Mouse (Mus musculus) ovary, adult 18-20 months (tissue): ENCODE data around the gene Rspry1.

Source experiments
- DNase-seq: peaks from one replicate; pipeline ENCODE4 v3.0.0; 2022; ENCODE audit warnings: low spot score, mixed read lengths

Gene Rspry1

DNA sequence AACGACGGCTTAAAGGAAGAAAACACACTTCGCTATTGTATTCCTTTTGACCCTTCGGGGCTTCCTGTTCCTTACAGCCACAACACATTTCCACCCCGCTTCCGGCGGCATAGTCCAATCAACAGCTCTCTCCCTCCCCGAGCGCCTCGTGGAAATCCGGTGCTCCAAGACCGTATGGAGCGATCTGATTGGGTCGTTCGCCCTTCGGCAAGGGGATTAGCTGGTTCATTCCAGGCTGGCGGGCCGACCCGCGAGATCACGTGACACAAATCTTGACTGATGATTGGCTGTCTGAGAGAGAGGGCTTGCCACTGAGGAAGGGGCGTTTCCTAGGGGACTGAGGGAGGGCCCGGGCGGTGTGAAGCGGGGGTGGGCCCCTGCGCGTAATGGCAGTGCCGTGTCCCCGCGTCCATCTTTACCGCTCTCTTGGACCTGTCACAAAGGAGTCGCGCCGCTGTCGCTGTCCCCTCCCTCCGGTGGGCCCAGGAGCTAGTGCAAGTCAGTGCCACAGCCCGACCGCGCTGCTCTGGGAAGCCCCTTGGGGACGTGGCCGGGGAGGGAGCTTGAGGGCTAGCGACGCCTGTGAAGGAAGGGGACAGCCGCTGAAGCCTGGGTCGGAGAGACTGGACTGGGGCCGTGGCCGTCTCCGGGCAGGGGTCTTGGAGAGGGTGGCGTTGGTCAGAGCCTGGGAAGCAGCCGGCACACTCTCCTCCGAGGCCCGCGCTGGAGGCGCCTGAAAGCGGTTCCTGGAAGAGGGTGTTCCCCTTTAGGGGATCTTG lies at the start of gene Rspry1, which contains the start of gene Fam192a:
TSS of gene Rspry1 (plus strand) at position 331 of the 779 bp plus-strand sequence.
TSS of gene Fam192a (minus strand) at position 391 of the 779 bp plus-strand sequence.
- DNase-seq, result peak; percentile 100

DNA sequence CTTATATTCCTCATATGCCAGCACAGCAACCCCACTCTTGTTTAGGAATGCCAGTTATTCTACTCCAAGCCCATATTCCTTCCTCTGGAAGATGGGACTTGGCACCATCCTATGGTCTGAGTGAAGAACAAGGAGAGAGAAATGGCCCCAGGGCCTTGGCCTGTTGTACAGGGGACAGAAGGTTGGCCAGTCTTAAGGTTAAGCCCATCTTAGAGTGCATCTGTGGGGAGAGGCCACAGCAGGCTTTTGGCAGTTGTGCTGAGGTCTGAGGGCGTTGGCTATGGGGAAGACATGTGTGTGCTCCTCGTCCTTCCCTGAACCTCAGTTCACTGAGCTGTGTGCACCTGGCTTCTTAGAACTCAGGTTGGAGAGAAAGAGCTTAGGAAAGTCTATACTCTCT lies 49.0 kb upstream of the Rspry1 start:
- DNase-seq, result no peak

DNA sequence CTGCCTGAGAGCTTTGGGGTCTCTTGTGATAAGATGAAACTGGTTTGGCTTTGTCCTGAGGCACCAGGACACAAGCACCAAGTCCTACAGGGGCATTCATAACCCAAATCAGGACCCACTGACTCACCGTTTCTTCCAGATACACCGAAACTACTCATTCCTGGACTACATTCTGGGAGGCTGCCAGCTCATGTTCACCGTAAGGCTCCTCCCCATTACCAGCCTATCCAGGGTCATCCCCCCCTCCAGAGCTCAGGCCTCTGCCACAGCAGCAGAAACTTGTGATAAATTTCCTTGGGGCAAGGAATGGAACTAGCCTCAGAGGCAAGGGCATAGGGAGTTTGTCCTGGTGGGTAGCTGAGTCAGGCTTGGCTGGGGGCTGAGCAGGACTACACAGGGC lies 44.5 kb upstream of the Rspry1 start:
- DNase-seq, result peak; percentile 34

DNA sequence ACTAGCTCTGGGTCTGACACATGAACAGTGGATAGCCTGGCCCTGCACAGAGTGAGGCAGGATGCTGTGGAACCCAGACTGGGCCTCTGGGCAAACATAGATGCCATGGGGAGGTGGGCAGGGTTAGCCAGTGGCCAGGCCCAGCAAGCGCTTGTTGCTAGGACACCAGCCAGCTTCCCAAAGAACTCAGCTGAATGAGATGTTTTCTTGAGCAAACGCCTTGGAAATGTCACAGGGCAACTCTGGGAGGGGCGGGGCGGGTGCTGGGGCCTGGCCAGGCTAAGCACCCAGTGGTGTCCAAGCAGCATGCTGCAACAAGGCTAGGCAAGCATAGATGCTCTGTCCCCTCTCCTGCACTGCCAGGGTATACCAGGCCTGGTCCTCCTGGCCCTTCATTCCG lies 40.5 kb upstream of the Rspry1 start:
- DNase-seq, result no peak

DNA sequence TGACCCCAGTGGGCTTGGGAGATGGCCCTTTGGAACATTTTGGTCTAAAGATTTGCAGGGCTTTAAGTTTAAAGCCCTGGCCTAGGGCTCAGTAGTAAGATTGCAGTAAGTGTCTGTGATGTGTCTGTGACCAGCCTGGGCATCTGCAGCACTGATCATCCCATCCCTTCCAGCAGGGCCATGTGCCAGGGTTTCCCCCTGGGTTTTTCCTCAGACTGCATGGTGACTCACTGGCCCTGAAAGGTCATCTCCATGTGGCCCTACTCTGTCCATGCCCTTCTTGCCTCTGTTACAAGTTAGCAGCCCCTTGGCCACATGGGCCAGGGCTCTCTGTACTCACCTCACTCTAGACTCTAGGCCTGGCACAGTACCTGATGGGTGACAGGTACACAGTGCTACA lies 37.3 kb upstream of the Rspry1 start:
- no peak for DNase-seq

DNA sequence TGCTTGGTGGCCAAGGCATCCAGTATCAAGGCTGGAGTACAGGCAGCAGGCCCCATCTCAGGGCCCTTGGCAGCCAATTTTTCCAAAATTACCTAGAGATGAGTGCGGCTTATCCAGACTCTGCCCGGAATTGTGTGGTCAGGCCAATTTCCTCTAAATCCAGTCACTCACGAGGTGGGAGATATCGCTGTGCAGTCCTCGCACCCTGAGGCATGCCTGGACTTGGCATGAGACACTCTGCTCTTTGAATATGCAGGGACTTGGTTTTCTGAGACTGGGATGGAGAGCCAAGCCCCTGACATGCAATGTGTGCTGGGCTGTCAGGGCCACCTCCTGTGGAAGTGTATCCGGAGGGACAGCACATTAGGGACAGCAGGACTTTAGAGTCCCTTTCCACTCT lies 35.7 kb upstream of the Rspry1 start:
- DNase-seq, result no peak

DNA sequence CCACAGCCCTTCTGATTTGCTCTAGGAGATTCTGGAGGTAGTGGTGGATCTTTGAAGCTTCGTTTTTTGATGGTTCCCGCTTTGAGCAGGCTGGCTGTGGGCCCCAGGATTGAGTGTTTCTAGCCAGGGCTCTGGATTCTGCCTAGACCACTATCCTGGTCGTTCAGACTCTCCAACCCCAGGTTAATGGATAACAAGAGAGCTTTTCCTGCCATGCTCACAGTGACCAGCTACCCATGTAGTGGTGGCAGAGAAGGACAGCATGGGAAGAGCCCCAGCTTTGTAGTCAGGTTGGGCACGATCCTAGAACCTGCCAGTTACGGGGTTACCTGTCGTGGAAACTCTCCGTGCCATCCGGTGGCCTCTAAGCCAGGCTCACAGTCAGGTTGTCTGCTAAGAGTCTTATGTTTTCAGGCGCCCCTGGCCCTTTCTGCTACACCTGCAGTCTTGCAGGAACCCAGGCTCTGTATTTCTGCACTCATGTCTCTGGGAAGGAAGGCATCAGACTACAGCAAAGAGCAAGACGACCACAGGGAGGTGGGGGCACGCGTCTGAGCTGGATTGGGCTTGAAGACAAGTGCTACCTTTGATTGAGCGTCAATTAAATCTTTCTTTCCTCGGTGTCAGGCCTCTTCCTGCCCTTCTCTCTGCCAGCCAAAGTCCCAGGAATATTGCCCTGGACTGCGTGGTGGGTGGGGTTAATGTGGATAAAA lies 35.1 kb upstream of the Rspry1 start:
- no peak for DNase-seq

DNA sequence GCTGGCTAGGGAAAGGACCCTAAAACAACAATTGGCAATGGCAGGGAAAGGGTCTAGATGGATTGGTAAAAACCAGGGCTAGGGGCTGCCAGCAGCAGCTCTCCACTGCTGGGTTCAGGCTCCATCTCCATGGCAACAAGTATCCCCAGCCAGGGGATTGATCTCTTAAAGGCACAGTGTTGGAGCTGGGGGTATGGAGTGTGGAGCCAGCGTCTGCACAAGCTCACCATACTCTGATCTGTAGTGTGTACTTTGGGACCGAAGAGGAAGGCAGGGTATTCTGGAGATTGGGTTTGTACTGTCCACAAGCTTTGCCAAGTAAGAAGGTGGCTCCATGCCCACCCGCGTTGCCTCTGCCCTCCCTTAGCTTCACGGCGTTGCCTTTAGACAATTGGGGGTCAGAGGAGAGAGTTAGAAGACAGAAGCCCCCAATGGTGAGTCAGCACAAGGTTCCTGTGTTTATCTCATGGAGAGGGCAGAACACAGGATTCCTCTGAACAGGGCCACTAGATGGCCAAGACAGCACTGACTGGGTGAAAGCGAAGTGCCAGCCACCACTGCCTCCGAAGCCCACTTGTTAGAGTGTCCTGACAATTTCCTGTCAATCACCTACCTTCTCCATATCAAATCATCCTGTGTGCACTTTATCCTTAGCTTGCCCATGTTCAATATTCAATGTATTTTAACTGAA lies 34.4 kb upstream of the Rspry1 start:
- DNase-seq, result no peak

DNA sequence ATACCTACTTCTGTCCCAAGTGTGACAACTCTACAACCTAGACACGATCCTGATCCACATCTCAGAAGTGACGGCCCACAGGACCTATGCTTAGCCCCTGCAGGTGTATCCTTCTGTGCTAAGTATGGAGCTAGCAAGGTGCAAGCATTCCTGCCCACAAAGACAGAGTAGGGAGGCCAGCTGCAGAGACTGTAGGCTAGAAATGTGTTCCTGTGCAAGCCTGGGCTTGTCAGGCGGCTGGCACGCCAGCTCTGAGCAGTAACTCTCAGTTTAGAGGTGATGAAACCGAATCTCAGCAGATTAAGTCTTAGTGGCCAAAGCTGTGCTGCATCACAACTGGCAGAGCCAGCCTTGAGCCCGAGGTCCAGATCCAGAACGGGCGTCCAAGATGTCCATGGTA lies 33.6 kb upstream of the Rspry1 start:
- DNase-seq, result no peak

DNA sequence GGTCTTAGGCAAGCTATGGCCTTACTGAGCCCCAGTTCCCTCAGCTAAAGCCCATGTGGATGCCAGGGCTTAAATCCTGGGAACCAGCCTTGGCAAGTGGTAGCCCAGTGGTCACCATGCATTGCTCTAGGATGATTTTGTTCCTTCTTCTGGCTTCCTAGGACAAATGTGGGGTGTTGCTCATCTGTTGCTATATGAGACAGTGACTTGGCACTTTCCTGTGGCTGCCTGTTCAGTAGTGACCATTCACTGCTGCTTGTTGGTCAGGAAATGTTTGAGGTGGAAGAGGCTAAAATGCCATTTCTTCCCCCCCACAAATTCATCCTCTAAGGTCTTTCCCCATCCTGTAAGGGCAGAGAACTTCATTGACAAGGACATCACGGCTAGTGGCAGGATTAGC lies 32.3 kb upstream of the Rspry1 start:
- DNase-seq, result no peak

DNA sequence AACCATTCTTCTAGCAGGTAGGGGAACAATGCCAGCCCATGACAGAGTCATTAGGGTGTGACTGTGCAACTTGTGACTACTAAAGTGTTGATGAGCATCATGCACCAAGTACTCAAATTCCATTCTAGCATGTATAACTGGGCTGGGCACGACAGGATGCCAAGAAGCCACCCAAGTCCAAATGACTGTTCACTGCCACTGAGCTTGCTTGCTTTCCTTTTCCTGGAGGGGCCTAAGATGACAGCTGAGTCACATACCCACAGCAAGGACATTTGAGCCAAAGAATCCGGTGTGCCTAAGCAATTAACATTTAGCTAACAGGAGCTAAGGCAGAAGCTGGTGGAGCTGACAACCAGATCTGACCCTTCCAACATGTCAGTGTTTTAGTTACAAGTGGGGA lies 29.8 kb upstream of the Rspry1 start:
- no peak for DNase-seq

DNA sequence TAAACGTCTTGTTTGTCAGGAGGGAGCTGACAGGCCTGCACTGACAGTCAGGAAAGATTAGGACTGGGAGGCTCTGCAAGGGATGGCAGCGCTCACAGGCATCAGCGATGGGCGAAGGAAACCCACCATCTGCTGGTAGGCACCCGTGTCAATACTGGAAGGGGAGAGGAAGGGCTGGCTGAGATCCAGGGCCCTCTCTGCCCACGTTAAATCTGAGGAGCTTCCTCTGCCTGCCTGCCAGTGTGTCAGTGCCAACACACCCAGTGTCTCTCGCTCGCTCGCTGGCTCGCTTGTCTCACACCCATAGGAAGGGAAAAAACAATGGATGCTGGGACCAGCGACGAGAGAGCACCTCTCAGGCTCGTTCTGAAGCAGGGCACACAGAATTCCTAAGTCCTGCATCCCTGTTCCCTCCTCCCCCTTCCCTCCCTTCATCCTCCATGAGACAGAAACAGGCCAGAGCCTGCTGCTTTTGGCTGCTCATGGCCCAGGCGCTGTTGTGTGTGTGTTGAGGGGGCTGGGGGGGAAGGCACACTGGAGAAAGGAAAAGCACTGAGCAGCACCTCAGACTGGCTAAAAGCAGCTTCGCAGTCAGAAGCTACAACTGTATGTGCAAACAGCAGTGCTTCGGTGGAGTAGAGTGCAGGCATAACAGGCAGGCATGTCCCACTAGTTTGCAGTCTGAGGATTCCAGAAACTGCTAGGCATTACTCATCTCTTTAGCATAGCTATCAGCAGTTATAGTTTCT lies 27.4 kb upstream of the Rspry1 start:
- no peak for DNase-seq

DNA sequence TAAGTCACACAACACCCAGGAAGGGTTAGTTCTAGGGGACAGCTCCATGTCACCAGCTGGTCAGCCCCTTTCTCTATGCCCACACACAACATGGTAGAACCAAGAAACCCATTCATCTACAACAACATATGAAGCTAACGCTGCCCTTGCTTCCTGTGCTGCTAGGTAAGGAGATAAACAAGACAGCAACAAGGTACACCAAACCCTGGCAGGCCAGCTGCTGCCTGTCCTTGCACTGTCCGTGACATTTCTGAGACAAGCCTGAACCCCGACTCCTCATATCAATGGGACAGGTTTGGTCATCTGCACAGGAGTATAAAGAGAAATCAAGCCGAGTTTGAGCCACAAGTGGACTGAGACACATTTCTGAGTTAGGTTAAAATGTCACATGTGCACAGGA lies 26.6 kb upstream of the Rspry1 start:
- DNase-seq, result no peak

DNA sequence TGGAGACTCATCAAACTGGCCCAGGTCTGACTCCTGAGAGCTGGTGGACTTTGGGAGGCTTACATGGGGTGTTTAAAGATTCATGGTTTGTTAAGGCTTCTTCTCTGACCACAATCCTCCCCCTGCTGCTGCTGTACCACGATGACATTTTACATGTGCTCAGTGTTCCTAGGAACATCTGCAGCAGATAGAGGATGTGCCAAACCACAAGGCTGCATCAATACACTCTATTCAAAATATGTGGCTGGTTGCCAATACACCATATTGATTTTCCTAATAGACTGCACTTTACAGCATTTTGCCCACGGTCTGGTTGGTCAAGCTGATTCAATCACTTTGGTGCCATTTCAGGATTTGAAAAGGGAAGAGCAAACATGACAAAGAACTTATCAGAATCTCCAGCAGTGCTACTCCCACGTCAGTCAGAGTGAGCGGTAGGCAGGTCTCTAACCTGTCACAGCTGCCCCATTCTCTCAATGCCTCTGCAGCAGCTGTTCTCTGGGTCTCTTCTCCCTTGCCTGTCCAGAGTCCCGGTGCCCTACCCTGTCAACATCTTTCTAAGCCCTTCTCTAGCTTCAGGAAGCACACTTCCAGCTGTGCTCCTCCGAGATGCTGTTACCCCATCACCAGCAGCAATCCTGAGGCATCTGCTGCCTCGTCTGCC lies 19.8 kb upstream of the Rspry1 start:
- no peak for DNase-seq

DNA sequence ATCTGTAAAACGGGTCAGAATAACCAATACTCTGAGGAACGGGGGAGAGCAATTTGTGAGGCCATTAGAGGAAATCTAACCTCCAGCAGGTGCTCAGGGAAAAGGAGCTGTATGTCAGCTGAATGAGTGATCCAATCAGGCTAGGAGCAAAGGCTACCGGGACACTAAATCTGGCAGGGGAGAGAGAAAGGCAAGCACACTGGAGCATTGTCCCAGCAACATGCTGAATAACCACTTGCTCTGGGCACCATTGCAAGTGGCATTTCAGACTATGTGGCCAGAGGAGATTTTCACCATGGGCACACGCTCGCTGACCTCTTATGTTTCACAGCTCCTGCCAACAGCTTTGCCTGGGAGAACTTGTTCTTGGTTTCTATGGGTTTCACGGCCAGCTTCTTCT lies 19.2 kb upstream of the Rspry1 start:
- DNase-seq, result no peak

DNA sequence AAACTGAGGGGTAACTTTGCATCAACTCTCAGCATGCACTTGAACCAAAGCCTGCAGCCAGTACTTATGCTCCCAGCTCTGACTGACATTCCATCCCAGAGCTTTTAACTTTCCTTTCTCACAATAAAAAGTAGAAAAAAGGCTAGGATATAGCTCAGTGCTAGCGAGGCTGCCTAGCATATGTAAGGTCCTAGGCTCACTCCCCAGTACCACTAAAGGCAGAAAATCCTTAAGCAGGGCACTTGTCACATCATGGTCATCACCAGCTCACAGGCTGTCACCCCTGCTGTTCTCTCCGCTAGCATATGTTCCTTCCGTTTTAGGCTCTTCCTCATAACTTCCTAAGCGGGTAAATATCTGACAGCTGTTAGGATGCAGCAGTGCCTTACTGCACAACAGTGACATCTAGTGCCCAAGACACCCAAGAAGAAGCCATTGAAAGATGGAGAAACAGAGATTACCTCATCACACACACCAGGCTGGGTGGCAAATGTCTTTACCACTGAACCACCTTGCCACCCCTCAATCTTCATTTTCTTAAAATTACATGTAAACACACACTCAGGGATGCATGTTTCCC lies 17.4 kb upstream of the Rspry1 start:
- no peak for DNase-seq

DNA sequence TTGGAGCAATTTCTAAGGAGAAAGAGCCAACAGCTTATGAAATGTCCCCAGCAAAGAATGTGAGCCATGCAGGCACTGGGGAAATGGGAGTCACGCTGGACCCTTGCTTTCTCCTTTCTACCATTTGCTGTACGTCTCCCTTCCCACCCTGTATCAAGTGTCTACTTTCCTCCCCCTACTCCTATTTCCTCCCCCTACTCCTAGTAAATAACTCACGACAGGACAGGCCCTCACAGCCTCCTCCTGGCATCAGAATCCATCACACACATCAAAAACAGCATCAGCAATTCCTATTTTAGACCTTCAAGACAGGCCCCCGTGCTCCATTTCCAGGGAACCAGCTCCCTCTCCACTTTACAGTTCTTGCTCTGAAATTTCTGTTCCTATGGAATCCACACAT lies 10.0 kb upstream of the Rspry1 start:
- no peak for DNase-seq

DNA sequence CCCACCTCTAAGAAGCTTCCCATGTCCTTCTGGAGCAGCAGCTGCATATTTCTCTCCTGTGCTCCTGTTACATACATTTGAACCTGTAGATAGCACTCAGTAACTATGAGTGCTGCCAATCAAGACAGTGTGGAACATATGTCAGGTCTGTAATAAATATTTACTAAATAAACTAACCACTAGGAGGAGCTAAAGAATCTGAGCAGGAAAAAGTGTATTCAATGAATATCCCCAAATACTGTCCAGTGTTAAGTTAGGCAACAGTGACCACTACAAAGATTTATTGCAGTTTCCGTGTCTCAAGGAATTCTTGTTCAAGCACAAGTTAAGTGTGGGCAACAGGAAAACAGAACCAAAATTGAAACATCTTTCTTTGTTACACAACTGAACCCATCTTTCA lies 7.5 kb upstream of the Rspry1 start:
- no peak for DNase-seq

DNA sequence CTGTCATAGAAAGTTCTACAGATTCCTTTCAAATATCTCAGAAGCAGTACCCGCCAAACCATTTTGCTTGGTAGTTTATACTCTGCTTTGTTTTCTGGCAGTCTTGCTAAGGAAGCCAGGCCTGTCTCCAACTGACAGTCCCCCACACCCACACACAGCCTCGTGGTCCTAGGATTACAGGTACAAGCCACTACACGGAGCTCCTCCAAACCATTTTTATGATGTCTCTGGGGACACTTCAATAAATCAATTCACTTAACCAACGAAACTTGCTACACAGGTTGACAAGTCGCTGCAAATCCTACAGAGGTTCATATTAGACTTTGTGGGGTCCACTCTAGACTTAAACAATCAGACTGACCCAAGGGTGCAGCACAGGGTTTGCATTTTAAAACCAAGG lies 1.3 kb upstream of the Rspry1 start:
- DNase-seq, result no peak

DNA sequence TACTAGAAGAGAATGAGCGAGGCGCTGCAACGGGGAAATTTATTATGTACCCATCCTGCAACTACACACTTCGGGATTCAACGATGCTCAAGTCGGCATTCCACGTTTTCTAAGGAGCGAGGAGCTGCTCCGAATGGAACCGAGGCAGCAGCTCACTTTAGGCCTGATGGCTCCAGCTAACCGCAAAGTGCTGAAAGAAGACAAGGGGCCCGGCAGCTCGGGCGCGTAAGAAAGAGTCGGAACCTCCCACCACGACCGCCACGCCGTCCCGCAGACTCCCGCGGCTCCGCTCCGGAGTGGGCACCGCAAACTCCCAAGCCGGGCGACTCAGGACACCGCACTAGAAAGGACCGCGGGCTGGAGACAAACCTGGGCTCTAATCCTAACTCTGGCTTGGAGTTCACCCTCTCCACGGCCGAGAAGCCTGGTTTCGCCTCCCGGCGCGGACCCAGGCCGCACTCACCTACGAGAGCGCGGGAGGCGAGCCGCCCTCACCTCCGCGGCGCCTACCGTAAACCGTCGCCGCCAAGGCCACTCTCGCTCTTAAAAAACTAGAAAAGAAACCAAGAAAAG lies 617 bp upstream of the Rspry1 start:
- DNase-seq, result no peak
